Mouse (Mus musculus): ENCODE measurements around the gene Hsd17b3.
A peak's percentile ranks its signal among the peaks of the same experiment; 100 is the strongest.
"Not testable (repeated sequence)": the region's sequence is repeated elsewhere in the genome, so short reads cannot be mapped to it uniquely, and the experiment has no call there.

Gene Hsd17b3

DNA sequence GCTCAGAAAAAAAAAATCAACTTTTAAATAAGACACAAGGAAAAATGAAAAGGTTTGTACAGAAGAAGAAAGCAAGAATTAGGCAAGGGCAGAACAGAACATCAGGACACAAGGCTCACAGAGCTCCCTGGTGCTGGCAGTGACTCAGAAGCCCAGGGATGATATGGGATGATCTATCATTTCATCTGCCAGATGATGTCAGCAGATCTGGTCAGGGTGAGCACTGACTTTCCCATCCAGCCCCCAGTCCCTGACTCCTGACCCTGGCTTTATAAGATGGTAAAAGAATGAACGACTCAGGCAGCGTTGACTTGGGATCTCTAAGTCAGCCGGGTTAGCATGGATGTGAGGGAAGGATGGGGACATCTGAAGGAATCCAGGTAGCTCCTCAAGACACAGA lies 5.7 kb downstream of the Hsd17b3 start:
- no peak for DNase-seq (ENCODE audit: low spot score in 2 of 2)

DNA sequence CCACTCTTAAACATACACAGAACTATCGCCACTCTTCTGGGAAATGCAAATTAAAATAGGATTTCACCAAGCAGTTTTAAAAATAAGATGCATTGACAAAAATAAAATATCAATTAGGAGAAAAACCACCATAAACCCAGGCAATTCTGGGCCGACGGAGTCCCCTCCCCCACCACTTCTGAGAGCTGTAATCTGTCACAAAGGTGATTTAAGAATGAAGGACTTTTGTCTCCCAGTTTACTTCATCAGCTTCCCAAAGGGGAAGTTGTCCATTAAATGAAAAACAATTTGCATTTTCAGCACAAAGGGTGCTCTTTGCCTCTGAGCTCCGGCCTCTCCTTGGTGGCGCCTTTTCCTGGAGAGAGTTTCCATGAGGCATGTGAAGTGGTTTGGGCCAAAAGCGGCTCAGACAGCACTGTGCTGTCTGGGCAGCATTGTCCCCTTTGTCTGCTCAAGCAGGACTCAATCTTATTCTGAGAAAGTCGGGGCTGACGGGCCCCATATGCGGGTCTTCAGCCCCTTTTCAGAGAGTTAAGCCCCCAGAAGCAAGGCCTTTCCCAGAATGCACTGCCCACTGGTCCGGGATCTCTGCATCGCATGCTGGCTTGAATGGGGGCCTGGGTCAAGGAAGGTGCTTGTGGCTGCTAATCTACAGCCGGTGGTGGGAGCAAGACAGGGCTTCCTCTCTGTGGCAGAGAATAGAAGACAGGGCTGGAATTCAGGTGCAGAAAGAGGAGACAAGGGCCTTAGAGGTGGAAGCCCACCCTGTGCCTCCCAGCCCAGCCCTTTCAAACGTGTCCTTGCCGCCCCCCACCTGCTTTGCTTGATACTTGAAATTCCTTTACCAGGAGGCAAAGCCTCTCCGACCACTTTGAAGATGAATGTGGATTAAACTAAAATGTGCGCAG lies 7.8 kb downstream of the Hsd17b3 start:
- no peak for DNase-seq (ENCODE audit: low spot score in 2 of 2)

DNA sequence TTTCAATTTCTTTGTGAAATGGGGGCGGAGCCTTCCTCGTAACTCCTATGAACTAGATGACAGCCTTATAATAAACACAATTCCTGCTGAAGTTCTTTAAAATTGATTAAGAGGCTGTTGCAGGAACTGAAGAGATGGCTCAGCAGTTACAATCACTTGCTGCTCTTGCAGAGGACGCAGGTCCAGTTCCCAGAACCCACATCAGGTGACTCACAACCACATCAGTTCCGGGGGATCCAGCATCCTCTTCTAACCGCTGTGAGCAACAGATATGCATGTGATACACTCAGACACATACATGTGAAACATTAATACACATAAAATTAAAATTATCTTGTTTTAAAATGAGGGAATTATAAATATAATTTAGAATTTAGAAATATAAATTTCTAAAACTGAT lies 11.4 kb downstream of the Hsd17b3 start:
- DNase-seq (ENCODE audit: low spot score in 2 of 2): no peak

DNA sequence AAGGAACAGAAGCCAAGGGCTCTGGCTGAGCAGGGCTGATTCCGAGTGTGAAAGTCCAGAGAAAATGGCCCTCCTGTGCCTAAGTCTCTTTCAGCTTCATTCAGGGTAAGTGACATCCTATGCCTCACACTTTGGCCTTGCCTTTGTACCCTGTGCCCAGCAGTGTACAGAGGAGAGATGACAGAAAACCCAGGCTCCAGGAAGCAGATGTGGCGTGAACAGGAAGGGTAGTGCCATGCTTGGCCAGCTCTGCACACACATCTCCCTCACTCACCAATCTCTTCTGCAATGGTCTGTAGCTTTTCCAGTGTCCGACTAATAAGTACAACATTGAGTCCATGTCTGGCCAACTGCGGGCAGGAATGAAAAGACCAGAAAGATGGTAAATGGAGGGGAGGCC lies 13.0 kb downstream of the Hsd17b3 start:
- no peak for DNase-seq (ENCODE audit: low spot score in 2 of 2)

DNA sequence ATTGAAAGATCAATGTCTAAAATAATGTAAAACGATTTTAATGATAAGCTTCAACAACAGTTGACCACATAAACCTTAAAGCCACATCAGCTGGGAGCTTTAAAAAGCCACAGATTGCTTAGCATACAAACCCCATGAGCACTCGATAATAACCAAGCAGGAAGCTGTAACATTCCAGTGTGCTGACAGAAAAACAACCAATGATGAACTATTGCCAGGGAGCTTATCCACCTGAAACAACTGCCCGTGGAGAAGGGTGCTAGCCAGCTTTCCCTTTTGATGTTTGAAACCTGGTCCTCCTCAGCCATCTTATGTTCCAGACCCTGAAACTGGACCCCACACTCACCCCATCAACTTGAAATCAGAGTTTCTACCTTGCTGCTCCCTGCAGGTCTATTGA lies 22.4 kb downstream of the Hsd17b3 start:
- DNase-seq (ENCODE audit: low spot score in 2 of 2): no peak

DNA sequence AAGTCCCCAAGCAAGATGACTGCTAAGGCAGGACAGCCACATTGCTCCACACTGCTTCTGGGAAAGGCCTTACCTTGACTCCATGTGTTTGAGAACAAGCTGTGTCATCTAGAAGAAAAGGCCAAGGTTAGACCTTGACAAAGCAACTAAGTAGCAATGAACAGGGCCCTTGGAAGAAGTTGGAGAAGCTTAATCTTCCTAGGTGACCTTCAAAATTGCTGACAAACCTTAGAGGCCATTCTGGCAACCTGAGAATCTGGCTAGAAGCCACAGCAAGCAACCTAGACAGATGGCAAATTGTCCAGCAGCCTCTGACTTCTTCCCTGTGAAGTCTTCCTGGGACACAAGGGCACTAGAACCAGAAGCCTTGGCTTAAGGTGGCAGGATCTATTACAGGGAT lies 24.8 kb downstream of the Hsd17b3 start:
- DNase-seq (ENCODE audit: low spot score in 2 of 2): no peak

DNA sequence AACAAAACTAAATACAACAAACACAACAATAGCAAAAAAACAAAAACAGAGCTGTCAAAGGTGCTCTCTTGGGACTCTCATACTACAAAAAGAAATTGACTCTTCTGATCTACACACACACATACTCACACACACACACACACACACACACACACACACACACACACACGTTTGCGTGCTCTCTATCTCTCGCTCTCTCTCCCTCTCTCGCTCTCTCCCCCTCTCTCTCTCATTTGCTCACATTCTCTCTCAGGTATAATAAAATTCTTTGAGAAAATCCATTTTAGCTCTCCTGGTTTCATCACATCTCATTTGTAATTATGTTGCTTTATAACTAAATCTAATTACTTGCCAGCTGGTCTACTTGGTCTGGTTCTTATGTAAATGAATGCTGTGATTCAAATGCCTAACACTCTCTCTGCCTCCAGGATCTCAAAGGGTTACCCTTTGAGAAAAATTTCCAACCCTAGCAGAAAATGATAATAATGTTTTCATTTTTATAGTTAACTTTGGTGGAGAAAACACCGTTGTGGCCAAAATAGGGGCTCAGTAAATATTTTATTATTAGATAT lies 28.0 kb downstream of the Hsd17b3 start:
- no peak for DNase-seq (ENCODE audit: low spot score in 2 of 2)

DNA sequence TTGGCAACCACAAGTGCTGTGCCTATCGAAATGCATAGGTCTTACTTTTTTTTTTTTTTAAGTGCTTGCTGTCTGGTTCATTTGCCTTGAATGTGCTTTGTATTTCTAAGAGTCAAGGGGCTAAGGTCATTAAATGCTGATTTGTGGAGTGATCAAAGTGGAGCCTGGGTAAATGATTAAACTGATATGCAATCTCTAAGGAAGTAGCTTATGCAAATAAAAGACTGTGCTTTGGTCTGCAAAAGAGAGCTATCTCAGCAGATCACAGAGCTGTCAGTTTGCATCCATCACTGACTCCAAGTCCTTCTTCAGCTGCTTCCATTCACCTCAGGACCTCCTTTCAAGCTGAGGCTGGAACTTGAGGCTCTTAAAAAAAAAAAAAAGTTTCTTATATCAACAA lies 35.1 kb downstream of the Hsd17b3 start:
- DNase-seq (ENCODE audit: low spot score in 2 of 2): no peak

DNA sequence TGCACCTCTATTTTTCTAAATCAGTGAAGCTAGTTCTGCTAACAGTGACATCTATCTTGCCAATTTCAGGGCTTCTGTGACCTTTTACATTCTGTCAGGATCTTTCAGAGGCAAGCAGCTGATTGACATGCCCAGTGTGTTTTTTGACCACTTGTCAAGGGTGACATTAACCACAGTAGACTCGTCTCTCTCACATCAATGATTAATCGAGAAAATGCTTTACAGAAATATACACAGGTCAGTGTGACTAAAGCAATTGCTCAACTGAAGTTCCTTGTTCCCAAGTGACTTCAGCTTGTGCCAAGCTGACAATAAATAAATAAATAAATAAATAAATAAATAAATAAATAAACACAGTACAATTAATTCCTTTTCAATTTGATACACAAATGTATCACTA lies 36.7 kb downstream of the Hsd17b3 start:
- DNase-seq (ENCODE audit: low spot score in 2 of 2): not testable (repeated sequence)

DNA sequence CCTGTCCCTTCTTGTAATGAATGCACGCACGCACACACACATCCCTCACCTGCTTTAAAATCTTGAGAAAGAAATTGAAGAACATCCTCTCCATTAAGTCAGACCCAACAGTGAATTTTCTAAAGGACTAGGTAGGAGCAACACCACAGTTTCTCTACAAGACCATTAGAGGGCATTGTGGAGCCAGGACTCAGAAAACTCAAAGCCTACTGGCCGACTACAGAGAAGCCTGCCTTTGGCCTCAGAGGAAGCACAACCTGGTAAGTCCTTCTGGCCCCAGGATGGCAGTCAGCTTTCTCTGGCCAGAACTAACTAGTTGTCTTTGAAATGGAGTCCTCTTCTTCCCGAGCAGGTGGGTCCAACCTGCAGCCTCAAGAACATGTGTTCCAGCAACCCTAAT lies 38.1 kb downstream of the Hsd17b3 start:
- no peak for DNase-seq (ENCODE audit: low spot score in 2 of 2)

DNA sequence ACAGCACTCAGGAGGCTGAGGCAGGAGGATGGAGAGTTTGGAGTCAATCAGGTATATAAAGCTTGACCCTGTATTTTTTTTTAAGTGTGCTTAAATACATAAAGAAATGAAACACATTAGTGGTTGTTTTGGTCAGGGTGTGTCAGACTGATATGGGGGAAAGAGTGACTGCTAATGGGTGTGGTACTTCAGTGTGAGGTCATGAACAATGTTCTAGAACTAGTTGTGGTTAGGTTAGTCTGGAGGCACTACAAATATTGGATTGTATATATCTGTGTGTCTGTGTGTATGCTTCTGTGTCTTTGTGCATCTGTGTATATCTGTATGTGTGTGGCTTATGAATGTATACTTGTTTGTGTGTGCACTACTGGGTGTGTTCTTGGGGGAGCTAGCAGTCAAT lies 39.5 kb downstream of the Hsd17b3 start:
- DNase-seq (ENCODE audit: low spot score in 2 of 2): no peak

DNA sequence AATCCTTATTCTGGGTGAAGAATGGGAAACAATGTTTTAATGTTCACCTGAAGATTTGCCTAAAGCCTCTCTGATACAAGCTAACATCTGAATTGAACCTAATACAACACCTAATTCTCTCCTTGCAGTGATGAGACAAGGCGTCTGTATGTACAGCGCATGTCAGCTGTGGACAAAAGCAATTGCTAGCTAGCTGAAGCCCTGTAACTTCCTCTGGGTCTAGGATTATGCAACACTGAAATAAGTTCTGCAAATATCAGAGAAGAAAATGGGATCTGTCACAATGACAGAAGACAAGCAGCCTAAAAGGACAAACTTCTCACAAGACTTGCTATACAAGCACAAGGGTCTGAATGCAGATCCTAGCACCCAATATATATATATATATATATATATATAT lies 40.6 kb downstream of the Hsd17b3 start:
- DNase-seq (ENCODE audit: low spot score in 2 of 2): no peak

DNA sequence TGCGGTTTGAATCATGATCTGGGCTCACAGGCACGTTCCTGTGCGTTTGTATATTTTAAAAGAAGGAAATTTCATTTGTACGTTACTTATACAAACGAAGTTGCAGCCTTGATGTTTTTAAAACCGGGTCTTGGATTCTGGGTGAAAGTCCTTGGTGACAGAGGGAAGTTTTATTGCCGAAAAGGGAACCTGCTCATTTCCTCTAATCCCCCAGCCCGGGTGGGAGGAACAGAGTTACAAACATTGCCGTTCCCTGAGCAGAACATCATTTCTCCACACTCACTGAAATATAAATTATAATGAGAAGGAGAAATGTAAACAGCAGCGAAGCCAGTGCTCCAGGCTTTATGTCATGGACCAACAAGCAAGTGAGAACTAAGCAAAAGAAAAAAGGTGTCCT lies 49.1 kb downstream of the Hsd17b3 start:
- DNase-seq (ENCODE audit: low spot score in 2 of 2): no peak

DNA sequence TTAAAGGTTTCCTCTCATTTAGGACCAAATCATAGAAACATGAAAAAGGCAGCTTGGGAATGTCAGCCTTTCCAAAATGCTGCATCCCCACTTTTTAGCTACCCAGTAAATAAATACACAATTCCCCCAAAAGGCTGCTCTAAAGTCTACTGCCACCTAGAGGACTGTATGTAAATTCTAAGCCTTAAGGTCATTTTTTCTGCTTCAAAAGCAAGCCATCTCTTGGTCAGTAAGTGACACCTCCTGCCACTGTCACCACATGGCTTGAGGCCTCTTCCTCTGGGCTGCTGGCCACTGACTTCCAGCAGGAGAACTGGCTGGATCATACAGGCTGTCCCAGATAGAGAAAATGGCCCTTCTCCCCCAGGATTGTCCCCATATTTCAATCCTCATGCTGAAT lies 50.9 kb downstream of the Hsd17b3 start:
- DNase-seq (ENCODE audit: low spot score in 2 of 2): no peak

DNA sequence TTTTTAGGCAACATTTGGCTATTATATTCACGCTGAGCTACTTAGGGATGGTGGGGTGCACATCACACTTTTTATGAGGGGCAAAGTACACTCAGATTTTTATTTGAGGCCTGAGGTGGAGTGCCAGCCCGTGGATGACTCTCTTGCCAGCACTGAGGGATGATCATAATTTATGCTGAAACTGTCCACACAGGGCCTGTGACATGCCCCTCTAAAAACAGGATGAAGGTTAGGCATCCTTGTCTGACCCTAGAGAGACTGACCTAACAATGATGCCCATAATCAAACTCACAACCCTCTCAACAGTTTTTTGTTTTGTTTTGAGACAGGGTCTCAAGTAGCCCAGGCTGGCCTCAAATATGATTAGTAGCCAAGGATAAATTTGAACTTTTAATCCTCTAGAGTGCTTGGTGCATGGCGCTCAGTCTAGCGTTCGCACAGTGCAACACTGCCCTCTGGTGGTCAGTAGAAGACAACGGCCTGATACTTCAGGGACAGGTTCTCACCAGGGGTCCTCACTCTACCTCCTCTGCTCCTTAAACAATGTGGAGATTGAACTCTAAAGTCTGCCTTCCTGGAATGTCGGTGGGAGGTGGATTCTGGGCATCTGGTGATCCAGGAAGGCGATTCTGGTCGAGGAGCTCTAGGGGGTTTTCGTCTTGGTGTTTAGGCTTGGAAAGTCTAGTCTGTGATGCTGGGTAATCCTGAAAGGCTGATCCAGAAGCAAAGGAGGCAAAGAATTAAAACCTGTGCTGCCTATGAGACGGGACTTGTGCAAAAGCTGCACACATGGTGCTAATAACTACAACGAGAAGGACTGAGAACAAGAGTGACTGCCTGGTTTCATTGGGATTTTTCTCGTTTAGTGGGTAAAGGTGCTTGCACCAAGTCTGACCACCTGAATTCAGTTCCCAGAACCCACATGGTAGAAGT lies 52.7 kb downstream of the Hsd17b3 start:
- peak; percentile 40 to 71 for DNase-seq (ENCODE audit: low spot score in 2 of 2)

DNA sequence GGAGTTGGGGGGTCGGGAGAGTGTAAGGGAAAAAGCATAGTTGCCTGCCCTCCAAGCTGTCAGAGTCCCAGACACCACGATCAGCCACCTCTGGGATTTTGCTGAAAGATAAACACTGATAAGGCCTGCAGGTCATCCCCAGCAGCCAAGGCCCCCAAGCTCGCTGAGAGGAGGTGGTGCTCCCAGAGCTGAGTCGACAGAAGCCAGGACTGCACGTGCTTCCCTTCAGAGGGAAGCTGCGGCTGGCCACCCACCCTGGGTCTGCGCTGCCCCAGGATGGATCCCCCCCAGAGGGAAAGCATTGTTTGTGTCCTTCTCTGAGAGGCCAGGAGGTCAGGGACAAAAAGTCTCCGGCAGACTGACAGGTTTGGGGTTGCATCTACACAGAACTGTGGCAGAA lies 54.0 kb downstream of the Hsd17b3 start:
- peak in 1 of 2 experiments; percentile 20 for DNase-seq (ENCODE audit: low spot score in 2 of 2)

DNA sequence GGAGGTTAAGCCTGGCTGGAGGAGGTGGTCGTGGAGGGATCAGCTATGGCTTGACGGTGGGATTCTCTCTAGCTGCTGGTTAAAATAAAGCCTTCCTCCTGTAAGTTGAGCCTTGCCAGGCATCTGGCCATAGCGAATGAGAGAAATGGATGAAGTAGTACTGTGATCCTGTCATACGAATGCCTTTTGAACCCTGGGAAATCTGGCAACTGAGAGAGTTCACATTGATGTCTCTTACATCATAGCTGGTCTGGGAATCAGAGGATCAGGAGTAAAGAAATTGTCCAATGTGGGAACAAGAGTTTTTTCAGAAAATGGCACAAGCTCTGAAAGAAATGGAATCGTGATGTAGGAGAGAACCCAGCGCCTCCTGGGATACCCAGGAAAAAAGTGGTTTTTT lies 55.1 kb downstream of the Hsd17b3 start:
- DNase-seq (ENCODE audit: low spot score in 2 of 2): no peak

DNA sequence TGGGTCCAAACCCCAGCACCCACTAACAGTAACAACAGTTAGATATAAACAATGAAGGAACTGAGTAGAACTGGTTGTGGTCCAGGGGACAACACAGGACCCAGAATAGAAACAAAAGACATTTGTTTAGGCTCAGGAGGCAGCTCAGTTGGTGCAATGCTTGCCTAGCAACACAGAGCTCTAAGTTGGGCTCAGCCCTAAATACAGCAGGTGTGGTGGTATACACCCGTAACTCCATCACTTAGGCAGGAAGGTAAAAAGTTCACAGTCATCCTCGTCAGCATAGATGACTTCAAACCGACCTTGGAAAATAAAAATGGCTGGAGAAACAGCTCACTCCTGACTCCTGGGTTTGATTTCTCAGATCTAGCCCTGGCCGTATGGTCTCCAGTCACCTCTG lies 55.8 kb downstream of the Hsd17b3 start:
- DNase-seq (ENCODE audit: low spot score in 2 of 2): no peak

DNA sequence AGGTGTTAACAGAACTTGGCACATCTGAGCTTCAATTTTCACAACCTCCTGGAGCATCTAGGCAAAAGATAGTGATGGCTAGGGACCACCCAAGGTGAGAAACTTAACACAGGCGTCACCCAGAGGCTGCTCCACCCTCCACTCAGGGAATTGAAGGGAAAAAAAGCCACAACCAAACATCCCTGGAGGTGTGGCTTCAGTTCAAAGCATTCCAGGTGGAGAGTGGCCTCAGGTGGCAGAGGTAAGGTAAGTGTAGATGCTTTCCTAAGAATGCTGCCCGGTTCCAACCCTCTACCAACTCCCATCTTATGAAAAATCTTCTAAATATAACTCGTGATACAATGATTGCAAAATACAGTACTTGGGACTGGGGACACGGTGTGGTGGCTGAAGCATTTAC lies 57.8 kb downstream of the Hsd17b3 start:
- DNase-seq (ENCODE audit: low spot score in 2 of 2): no peak

DNA sequence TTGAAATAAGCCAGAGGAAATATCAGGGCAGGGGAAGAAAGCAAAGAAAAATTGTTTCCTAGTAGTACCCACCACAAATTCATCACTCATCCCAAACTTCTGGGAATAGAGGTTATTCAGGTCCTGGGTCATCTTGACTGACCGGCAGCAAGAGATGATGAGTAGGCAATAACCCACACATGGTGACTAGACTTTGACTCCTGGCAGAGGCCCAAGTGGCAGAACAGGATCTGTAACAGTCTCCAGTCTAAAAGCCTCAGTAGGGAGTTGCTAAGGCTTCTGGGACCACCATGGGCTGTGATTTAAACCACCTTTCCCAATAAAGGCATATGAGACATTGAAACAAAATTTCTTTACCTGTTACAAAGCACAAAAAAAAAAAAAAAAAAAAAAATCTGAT lies 58.2 kb downstream of the Hsd17b3 start:
- DNase-seq (ENCODE audit: low spot score in 2 of 2): no peak

DNA sequence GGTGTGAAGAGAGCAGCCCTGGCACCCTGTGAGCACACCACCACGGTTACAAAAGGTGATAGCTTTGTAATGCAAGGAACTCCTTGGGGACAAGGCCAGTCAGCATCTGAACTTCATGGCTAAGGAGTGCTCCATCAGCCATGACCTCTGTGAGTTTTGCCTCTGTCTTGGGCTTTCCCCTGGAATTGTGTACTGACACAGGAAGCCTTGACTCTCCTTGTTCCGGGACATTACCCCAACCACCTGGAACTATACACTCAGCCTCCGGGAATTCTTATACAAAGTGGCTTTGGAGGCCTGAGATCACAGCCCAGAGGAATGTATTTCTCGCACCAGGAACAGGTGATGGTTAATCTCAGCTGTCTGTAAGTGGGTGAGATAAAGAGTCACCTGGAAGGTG lies 64.2 kb downstream of the Hsd17b3 start:
- no peak for DNase-seq (ENCODE audit: low spot score in 2 of 2)

DNA sequence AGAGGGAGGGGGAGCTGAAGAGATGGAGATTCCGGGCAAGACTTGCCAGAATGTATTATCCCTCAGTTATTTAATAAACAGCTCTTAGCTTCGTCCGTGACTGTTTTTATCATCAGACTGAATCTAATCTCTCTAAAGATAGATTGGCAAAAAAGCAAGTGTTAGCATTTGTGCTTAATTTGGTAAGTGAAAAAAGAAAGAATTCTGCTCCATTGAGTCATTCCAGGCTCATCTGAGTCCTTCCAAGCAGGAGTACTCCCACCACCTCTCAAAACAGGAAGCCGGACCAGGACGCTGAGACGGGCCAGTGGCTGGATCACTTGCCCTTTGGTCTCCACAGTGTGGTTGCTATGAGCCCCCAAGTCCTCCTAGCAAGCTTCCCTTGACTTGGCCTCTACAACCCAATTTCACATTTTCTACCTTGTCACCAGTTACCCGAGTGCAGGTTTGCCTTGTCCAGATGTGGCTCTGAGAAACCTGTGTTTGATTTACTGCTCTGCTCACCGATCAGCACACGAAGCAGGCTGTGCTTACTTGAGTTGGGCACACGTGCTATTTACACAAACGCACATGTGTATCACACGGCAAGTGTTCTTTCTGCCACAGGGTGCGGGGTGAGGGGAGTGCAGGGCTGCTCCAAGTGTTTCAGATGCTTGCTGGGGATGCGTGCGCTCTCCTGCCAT lies 66.1 kb downstream of the Hsd17b3 start:
- no peak for DNase-seq (ENCODE audit: low spot score in 2 of 2)
